Mouse (Mus musculus) testis, postnatal 14 days (tissue): Measurements from ENCODE around the gene Fcho2.

Experiments used
- DNase-seq: peaks from one replicate; pipeline ENCODE4 v3.0.0; 2021; ENCODE audit warnings: low spot score

Gene Fcho2

GRCm38 (mm10) chr13:98710236-98710635 lies 105.0 kb downstream of the Fcho2 start:
- DNase-seq, result no peak

DNA sequence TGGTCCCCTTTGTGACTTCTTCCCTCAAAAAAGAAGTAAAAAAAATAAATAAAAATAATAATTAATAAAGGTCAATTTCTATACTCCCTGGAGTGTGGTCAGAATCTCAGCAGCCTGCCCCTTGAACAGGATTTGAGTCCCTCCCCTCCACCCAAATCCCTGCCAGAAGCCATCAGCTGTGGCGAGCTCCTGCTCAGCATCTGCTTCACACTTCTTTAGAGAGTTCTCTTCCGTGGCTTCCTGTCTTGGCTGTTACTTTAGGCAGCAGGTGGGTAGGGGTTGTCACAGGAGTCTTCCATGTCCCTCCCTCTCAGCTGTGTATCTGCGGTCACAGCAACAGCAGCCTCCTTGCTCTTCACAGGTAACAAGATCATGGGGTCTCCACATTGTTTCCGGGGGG lies 109.7 kb downstream of the Fcho2 start:
- no peak for DNase-seq

- DNase-seq, result no peak
These were observed 111.5 kb downstream of the Fcho2 start for GRCm38 (mm10) chr13:98703786-98704185.

- no peak for DNase-seq
These were observed 112.9 kb downstream of the Fcho2 start for GRCm38 (mm10) chr13:98702361-98702760.

GRCm38 (mm10) chr13:98701309-98701675 lies 114.0 kb downstream of the Fcho2 start:
- DNase-seq, result no peak

DNA sequence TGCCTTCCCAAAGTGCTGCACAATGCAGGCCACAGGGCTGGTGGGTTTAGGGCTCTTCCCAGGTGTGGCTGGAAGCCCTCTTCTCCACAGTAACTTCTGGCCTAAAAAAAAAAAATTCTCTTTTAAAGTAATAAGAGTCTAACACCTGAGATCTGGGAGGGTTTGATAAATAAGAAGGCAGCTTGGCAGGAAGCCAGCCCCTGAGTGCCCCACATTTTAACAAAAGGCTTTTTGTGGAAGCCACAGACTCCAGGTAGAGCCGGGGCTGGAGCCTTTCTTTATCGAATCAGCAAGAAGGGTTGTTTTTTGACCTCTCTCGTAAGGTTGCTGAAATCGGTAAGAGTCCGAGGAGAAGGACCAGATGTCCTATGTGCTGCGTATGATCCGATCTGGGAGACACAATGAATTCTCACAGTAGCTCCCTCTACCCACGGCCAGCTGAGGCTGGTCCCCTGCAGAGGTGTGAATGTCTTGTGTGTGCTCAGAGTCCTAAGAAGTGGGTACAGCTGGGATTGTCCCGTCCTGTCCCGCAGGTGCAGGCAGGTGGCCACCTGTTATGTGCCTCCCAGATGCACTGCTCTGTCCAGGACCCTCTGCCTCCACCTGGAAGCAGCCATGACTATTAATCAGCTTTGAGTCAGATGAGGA lies 114.5 kb downstream of the Fcho2 start:
- no peak for DNase-seq

- DNase-seq, result no peak
These were observed 115.2 kb downstream of the Fcho2 start for GRCm38 (mm10) chr13:98699982-98700540.

- DNase-seq, result no peak
These were observed 116.1 kb downstream of the Fcho2 start for GRCm38 (mm10) chr13:98699051-98699744.

DNA sequence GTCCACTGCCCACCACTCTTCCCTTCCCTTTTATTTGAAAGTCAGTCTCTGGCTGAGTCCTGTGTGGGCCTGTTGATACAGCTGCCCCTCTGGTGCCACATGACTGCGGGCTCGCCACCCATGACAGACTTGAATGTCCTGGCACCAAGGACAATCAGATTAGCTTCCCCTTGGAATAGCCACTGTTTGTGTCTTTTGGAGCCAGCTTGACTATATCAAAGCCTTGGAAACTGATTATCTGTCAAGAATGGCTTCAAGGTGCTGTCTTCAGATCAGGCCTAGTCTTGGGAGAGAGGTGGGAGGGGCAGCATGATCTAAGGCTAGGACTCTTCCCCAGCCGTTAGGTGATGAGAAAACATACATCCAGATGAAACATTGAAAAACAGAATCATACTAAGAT lies 118.5 kb downstream of the Fcho2 start:
- no peak for DNase-seq

GRCm38 (mm10) chr13:98695546-98695945 lies 119.7 kb downstream of the Fcho2 start:
- no peak for DNase-seq

GRCm38 (mm10) chr13:98694773-98695314 lies 120.4 kb downstream of the Fcho2 start, which contains the start of gene Tmem171:
Gene Tmem171 (minus strand): TSS chr13:98694834.
- DNase-seq, result no peak

DNA sequence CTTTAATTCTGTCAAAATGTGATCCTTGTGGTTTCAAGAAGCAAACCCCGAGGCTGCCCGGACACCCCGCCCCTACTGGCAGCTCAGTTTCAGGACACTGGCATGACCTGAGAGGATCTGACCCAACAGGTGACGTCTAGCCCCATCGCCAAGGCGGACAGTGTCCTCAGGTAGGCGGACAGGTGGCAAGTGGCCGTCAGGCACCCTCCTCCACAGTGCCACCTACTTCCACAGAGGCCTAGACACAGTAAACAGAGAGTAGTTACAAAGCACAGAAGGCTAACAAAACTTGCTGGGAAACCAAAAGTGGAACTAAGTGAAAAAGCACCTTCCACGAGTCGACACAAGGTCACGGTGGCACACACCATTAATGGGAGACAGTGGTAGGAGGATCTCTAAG lies 121.9 kb downstream of the Fcho2 start:
- no peak for DNase-seq

DNA sequence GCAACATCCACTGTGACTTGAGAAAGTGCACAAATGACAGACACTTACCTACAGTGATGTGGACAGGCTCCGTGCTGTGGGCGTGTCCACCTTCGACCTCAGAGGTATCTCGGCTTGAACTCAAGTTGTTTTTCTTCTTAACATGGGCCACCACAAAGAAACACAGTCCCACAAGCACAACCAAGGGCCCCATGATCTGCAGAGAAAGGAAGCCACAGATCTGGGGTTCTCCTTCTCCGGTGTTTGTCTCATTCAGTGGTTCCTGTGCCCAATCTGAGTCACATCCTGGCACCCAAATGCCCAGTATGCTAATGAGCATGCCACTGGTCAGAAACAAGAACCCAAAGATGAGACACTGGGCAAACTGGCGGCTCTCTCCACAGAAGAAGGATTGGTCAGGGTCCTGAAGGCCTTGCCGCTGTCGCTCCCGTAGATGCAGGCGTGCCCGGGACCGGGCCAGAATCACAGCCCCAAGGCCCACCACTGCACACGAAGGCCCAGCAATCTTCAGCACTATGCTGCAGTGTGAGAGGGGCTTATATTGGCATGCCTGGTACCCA lies 123.2 kb downstream of the Fcho2 start:
- DNase-seq, result no peak

DNA sequence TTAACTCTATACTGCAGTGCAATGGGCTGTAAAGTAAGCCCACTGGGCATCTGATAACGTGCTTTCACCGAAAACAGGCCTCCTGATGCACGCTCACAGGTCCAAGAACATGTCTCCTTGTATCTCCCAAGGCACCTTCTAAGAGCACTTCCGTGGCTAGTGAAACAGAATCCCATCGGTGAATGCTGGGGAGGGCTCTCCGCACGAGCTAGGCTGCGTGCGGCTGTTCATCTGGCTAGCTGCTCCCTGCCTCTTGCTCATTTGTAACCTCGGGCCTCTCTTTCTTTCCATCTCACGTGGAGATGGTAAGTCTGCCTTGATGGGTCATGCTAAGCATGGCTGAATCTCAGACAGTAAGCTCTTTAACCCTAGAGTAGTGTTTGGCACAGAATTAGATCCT lies 124.4 kb downstream of the Fcho2 start:
- DNase-seq, result no peak

DNA sequence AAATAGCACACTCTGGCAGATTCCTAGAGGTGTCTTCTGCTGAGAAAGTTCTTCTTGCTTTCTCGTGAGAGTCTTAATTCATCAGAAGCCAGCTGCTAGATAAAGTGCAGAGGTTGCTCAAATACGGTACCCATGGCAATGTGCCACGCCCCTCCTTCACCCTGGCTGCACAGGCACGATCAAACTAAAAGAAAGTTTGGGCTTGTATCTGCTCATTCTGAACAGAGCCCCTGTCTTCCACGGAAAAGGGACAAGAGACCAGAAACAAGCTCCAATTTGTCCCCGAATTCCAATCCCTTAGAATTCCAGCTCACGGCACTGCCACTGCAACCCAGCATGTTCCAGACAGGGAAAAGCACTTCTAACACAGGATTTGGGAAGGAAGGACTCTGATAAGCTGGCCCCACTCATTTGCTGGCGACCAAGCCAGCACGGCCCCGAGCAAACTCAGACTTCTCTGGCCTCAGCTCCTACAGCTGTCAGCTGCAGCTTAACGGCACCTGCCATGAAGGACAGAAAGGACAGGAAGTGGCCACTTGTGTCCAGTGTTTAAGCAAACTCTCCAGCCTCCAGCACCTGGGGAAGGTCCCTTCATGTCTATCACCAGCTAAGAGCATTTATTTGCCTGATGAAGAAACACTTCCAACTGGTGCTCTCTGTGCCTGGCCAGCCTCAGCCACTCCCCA lies 125.5 kb downstream of the Fcho2 start:
- no peak for DNase-seq

DNA sequence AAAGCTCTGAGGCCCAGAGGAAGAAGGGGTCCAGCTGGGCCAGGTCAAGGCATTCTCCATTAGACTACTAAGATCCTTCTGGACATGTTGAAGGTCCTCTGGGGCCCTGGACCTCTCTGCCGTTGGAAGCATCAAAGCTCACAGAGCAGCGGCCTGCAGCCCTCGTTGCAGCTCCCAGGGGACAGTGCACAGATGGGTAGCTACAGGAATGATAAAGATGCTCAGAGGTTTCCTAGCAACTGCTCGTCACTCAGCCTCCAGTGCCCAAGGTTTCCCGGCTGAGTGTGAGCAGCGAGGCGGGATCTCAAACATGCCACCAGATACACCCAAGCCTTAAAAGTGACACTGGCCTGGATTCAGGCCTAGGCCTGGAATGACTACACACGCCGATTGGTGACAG lies 127.3 kb downstream of the Fcho2 start:
- no peak for DNase-seq

- DNase-seq, result no peak
These were observed 130.9 kb downstream of the Fcho2 start for GRCm38 (mm10) chr13:98684144-98684900.

GRCm38 (mm10) chr13:98683412-98683811 lies 131.8 kb downstream of the Fcho2 start:
- no peak for DNase-seq

DNA sequence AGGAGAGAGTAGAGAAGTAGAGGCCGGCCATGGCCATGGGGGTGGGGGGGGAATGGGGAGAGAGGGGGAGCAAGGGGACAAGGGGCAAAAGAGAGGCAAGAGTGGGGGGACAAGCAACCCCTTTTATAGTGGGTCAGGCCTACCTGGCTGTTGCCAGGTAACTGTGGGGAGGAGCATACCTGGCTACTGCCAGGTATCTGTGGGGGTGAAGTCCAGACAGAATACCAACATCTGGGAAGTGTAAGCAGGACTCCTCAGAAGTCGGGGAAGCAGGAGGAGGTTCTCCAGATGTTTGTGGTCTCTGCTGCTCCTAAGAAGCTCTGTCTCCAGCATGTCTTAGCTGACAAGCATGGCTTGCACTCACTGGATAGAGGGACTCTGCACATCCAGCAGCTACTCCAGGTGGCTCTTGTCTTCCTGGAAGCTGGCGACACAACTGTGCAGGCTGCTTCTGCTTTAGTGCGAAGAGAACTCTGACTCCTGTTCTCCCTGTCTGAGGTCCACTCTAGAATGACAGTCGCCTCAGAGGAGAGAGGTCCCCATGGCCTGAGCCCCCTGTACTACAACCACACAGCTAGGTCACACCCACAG lies 134.7 kb downstream of the Fcho2 start:
- no peak for DNase-seq

DNA sequence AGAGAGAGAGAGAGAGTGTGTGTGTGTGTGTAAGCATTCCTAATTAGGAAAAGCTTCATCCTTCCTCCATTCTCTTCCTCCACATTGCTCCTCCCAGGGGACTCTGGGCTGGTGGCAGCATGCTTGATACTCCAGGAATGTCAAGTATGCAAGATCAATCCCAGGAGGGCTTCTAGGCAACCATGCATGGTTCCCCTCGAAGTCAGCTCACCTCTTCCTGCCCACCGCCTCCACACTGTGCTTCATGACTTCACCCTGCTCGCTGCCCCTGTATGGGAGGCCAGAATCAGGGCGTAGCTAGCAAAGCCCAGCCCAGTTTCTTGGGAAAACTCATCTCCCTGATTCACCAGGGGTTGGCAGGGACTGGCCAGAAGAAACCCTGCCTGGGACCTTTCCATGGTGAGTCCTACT lies 135.6 kb downstream of the Fcho2 start:
- DNase-seq, result no peak

- DNase-seq, result no peak
These were observed 136.0 kb downstream of the Fcho2 start for GRCm38 (mm10) chr13:98679230-98679629.
